Mouse (Mus musculus): Measurements from ENCODE around the gene Scrn2.

Gene Scrn2

GRCm38 (mm10) chr11:97050216-97050943, 20.6 kb downstream of the Scrn2 start, which contains the start of gene Osbpl7:
Gene Osbpl7, plus strand, starts transcription at chr11:97050628.
- DNase-seq (ENCODE audit: low spot score in 2 of 2): peak; percentile 59 to 74

- DNase-seq (ENCODE audit: low spot score in 2 of 2): no peak
These were observed 21.3 kb downstream of the Scrn2 start for GRCm38 (mm10) chr11:97050944-97051586.

GRCm38 (mm10) chr11:97052219-97052646, 22.5 kb downstream of the Scrn2 start:
- no peak for DNase-seq (ENCODE audit: low spot score in 2 of 2)

DNA sequence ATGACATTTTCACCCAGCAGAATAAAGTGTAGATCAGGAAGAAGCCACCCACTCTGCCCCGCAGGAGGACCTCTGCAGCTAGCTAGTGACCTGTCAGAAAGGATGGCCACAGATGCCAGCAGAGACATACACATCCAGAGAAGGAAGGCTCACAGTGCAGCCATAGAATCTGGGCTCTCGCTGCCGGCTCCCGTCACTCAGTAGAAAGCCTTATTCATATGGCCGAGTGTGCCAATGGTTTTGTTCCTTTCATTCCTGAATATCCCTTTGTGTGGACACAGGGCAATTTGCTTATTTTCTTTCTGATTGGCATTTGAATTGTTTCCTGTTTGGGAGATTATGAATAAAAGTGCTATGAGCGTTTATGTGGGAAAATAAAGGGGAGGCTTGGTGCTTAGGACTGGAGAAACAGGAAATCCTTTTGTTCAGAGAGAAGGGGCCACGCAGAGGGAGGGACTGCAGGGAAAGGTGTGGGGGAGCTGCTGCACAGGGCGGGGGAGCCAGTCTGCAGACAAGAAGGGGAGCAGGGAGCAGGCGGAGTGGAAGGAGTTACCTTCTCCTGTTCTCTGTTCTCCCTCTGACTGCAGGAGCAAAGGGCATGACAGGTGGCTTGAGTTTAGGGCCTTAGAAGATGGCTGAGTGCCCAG, 33.7 kb downstream of the Scrn2 start:
- DNase-seq (ENCODE audit: low spot score in 2 of 2): peak in 1 of 2 experiments; percentile 38

DNA sequence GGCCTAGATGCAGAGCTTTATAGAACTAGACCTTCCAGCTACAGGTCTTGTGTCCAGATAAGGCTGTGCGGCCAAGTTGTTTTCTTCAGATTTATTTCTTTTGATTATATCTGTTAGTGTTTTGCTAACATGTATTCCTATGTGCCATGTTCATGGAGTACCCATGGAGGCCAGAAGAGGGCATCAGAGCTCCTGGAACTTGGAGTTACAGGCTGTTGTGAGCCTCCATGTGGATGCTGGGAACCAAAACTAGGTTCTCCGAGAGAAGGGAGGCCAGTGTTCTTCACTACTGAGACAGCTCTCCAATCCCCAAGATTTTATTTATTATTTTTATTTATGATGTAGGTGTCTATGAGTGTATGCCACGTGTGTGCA, 34.2 kb downstream of the Scrn2 start:
- no peak for DNase-seq (ENCODE audit: low spot score in 2 of 2)

- no peak for DNase-seq (ENCODE audit: low spot score in 2 of 2)
These were observed 36.0 kb downstream of the Scrn2 start for GRCm38 (mm10) chr11:97065538-97066295.

DNA sequence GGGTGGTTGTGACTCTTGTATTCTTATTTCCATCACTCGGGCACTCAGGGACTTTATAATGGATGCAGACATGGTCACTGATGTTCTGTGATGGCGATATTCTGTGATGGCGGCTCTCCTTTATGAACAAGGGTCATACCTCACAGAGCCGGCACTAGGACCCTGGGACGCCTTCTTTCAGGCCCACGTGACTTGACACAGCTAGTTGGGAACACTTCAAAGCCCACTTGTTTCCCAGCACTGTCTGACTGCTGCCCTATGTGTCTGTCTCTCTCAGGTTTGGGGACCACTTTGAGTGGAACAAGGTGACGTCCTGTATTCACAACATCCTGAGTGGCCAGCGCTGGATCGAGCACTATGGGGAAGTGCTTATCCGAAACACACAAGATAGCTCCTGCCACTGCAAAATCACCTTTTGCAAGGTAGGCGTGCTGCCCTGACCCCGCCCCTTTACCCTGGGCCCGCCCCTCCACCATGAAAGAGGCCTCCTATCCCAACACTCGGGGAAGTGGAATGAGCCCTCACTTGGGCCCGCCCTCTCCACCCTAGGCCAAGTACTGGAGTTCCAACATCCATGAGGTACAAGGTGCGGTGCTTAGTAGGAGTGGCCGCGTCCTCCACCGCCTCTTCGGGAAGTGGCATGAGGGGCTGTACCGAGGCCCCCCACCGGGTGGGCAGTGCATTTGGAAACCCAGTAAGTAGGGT, 37.1 kb downstream of the Scrn2 start:
- no peak for DNase-seq (ENCODE audit: low spot score in 2 of 2)

GRCm38 (mm10) chr11:97069333-97069732, 39.6 kb downstream of the Scrn2 start:
- no peak for DNase-seq (ENCODE audit: low spot score in 2 of 2)

DNA sequence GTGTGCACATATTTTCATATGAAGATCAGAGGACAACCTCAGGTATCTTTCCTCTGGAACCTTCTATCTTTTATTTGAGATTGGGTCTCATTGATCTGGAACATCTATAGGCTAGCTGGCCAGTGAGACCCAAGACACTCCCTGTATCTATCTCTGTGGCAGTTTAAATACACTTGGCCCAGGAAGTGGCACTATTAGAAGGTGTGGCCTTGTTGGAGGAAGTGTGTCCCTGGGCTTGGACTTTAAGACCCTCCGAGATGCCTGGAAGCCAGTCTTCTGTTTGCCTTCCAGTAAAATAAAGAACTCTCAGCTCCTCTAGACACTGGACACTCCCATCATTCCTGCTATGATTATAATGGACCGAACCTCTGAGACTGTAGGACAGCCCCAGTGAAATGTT, 40.0 kb downstream of the Scrn2 start:
- no peak for DNase-seq (ENCODE audit: low spot score in 2 of 2)

DNA sequence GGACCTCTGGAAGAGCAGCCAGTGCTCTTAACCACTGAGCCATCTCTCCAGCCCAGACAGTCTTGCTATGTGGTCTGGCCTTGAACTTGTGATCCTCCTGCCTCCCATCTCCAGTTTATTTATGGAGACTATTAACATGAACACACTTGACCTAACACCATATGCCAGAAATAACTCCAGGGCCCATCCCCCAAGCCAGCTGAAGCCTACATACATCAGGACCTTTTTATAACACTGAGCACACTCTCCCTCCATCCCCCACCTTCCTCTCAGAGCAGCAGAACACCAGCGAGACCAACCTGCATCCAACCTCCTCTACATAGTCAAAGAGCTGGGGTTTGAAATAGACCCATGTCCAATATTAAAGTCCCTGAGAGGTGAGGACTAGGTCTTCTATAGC, 41.4 kb downstream of the Scrn2 start:
- no peak for DNase-seq (ENCODE audit: low spot score in 2 of 2)

- DNase-seq (ENCODE audit: low spot score in 2 of 2): peak in 1 of 2 experiments; percentile 71
These were observed 42.8 kb downstream of the Scrn2 start for GRCm38 (mm10) chr11:97072533-97072932.

DNA sequence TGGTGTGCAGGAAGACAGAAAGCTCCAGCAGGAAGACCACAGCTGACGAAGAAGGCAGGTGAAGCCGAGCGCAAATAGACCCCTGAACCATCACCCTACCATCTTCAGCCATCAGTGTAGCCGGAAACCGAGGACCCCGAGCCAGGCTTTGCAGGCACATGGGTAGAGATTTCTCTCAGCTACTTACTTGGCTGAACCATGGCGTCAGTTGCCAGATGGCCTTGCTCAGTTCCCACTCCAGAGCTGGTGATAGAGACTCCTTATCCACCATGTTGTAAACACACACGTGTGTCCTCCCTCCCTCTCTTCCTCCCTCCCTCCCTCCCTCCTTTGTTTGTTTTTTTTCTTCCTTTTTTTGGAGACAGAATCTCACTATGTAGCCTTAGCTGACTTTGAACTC, 44.5 kb downstream of the Scrn2 start:
- DNase-seq (ENCODE audit: low spot score in 2 of 2): no peak

DNA sequence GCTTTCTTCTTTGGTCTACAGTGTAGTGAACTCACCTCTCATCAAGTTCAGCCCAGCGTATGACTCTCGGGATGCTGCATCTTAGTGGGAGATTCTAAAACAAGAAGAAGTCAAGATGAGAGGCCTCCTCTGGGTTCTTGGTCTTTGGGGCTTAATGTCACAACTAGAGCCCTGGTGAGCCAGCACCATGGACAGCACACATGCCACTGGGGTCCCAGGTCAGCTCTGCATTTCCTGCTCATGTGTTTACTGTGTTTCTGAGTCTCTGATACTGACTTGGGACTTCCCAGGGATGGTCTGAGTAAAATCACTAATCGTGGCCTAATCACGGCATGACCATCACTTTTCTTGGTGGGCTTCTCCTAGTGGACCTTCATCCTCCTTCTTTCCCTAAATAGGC, 49.0 kb downstream of the Scrn2 start:
- no peak for DNase-seq (ENCODE audit: low spot score in 2 of 2)

- DNase-seq (ENCODE audit: low spot score in 2 of 2): no peak
These were observed 50.6 kb downstream of the Scrn2 start for GRCm38 (mm10) chr11:97080291-97080690.

- DNase-seq (ENCODE audit: low spot score in 2 of 2): peak in 1 of 2 experiments; percentile 53
These were observed 53.2 kb downstream of the Scrn2 start for GRCm38 (mm10) chr11:97082977-97083376.
